Mouse (Mus musculus) adrenal gland, adult 2 months (tissue): Measurements from ENCODE around the gene Siglech. TPM values are rescaled to one million over a fixed set of nuclear protein-coding genes. Genes with fewer than 3 reads are reported as not detected.

Experiments
- DNase-seq: peaks from one replicate; pipeline ENCODE4 v3.0.0; 2021
- long read RNA-seq: library from polyadenylated mRNA; stranded (forward); transcript quantifications from one replicate; pipeline ENCODE4 v2.0.0, GENCODE M21; 2021
- polyA plus RNA-seq: library from polyadenylated mRNA; depleted of rRNA; stranded (reverse); fragments of >200 nt; gene quantifications from 2 replicates; pipeline ENCODE4 v1.2.3, GENCODE M21; 2012; rRNA removed
- total RNA-seq, 2 experiments: library from RNA; stranded (reverse); gene quantifications; 2 replicates each; pipeline ENCODE4 v1.2.3; 2021

The Siglech gene
- total RNA-seq (1 to 10 TPM in 1 of 2 experiments, under 1 TPM in 1; 0.46 to 1.4 TPM), polyA plus RNA-seq (0.88 TPM in 2 replicates)
- long read RNA-seq, result 0 reads

- DNase-seq, result no peak
Measured at GRCm38 (mm10) chr7:55767926-55768325, at the start of gene Siglech. Gene Siglech, plus strand, starts transcription at chr7:55768178.

- no peak for DNase-seq
Measured at GRCm38 (mm10) chr7:55722673-55723072, 45.3 kb upstream of the Siglech start.

GRCm38 (mm10) chr7:55728903-55729302, 39.1 kb upstream of the Siglech start:
- DNase-seq, result no peak

- DNase-seq, result no peak
Measured at GRCm38 (mm10) chr7:55734483-55734882, 33.5 kb upstream of the Siglech start.

GRCm38 (mm10) chr7:55737125-55737912, 30.7 kb upstream of the Siglech start:
- DNase-seq, result peak; percentile 43

GRCm38 (mm10) chr7:55743614-55744267, 24.2 kb upstream of the Siglech start:
- no peak for DNase-seq

GRCm38 (mm10) chr7:55744566-55745220, 23.3 kb upstream of the Siglech start:
- DNase-seq, result peak; percentile 15

GRCm38 (mm10) chr7:55750841-55751240, 17.1 kb upstream of the Siglech start:
- DNase-seq, result peak; percentile 28

- no peak for DNase-seq
Measured at GRCm38 (mm10) chr7:55759346-55759745, 8.6 kb upstream of the Siglech start.

- peak; percentile 27 for DNase-seq
Measured at GRCm38 (mm10) chr7:55780011-55780410, 12.0 kb downstream of the Siglech start.

- DNase-seq, result no peak
Measured at GRCm38 (mm10) chr7:55782493-55782892, 14.5 kb downstream of the Siglech start.

- DNase-seq, result no peak
Measured at GRCm38 (mm10) chr7:55784580-55784979, 16.6 kb downstream of the Siglech start.

GRCm38 (mm10) chr7:55790586-55790985, 22.6 kb downstream of the Siglech start:
- DNase-seq, result peak; percentile 59

GRCm38 (mm10) chr7:55792280-55792679, 24.3 kb downstream of the Siglech start:
- DNase-seq, result no peak

GRCm38 (mm10) chr7:55793236-55793951, 25.4 kb downstream of the Siglech start:
- no peak for DNase-seq

GRCm38 (mm10) chr7:55793952-55794603, 26.1 kb downstream of the Siglech start, which contains the start of gene Tubgcp5:
Gene Tubgcp5, plus strand, starts transcription at chr7:55794154.
- peak; percentile 97 for DNase-seq

- DNase-seq, result no peak
Measured at GRCm38 (mm10) chr7:55799981-55800380, 32.0 kb downstream of the Siglech start.

- no peak for DNase-seq
Measured at GRCm38 (mm10) chr7:55809967-55810366, 42.0 kb downstream of the Siglech start.

GRCm38 (mm10) chr7:55824468-55824867, 56.5 kb downstream of the Siglech start:
- DNase-seq, result no peak

GRCm38 (mm10) chr7:55827551-55827950, 59.6 kb downstream of the Siglech start:
- DNase-seq, result peak; percentile 13
